Mouse (Mus musculus) spleen, adult 12 weeks (tissue): Measurements from ENCODE around the gene Cfap298.

Source experiments
- DNase-seq: peaks from one replicate; pipeline ENCODE4 v3.0.0; 2022; ENCODE audit warnings: low spot score

Gene Cfap298

GRCm38 (mm10) chr16:90911766-90912165 lies 23.1 kb downstream of the Cfap298 start:
- no peak for DNase-seq

GRCm38 (mm10) chr16:90910855-90911533 lies 23.9 kb downstream of the Cfap298 start:
- DNase-seq = no peak

GRCm38 (mm10) chr16:90907250-90907649 lies 27.7 kb downstream of the Cfap298 start:
- DNase-seq = no peak

- DNase-seq = no peak
Observed at GRCm38 (mm10) chr16:90903300-90903699, 31.6 kb downstream of the Cfap298 start.

DNA sequence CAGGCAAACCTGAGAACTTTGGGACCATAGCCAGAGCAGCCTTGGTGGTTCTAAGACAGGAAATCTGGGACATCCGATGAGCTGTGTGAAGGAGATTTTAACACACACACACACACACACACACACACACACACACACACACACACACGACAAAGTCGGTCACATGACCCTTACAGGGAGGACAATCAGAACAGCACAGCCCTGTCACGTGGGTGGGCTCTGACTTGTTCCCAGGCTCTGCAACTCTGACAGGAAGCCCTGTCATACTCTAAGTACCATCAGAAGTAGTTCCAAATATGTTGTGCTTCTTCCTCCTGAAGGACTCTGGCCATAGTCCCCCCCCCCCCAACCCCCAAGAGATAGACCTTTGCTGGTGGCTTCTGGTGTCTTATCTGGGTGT lies 33.5 kb downstream of the Cfap298 start:
- DNase-seq = no peak

- DNase-seq = no peak
Observed at GRCm38 (mm10) chr16:90899498-90899897, 35.4 kb downstream of the Cfap298 start.

DNA sequence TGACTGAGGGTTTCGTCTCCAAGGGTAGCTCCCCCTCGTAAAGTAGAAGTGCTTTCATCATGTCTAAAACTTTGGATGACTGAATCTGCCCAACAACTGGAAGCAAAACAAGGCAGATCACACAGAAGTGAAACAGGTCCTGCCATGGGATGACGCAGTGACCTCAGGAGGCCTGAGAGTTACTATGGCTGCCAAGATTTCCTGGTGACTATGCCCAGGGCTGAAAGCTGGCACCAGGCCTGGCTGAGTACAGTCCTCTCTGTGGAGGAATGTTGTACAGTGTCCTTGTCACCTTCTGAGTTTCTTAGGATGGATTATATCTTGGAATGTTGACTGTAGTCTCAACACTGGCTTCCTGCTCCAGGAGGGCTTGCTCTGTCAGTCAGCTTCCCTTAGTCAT lies 37.3 kb downstream of the Cfap298 start:
- no peak for DNase-seq

- no peak for DNase-seq
Observed at GRCm38 (mm10) chr16:90893792-90894191, 41.1 kb downstream of the Cfap298 start.

GRCm38 (mm10) chr16:90893019-90893418 lies 41.9 kb downstream of the Cfap298 start:
- no peak for DNase-seq

DNA sequence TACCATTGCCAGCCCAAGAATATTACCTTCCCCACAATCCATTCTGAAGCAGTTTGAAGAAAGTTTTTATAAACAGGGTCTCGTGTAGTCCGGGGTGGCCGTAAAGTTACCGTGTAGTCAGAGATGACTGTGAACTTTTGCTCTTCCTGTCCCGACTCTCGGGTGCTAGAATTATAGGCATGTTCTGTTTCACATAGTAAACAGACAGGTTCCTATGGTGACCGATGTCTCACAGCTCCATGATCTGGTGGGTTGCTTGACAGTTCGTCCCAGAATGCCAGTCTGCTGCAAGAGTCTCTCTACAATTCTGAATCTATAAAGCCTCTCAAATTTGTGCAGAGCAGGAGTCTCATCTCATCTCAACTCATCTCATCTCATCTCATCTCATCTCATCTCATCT lies 42.8 kb downstream of the Cfap298 start:
- no peak for DNase-seq

GRCm38 (mm10) chr16:90891601-90892000 lies 43.3 kb downstream of the Cfap298 start:
- DNase-seq = no peak

DNA sequence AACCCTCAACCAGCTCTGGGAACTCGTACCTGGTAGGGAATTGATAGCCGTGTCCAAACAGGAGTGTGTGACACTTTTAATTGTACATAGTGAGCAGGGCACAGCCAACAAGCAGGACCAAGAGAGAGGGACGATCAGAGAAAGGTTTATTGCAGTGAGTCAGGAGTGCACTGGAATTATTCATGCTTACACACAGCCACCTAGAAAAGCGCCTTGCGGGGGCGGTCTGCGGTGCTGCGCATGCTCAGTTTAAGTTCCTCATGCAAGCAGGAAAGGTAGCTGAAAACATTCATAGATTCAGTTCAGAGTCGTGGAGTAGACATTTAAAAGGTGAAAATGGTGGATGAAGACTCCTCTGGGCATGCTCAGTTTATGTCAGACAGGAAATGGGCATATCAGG lies 44.2 kb downstream of the Cfap298 start:
- DNase-seq = no peak

GRCm38 (mm10) chr16:90885781-90886565 lies 48.9 kb downstream of the Cfap298 start:
- DNase-seq = no peak

GRCm38 (mm10) chr16:90885351-90885750 lies 49.6 kb downstream of the Cfap298 start:
- no peak for DNase-seq

DNA sequence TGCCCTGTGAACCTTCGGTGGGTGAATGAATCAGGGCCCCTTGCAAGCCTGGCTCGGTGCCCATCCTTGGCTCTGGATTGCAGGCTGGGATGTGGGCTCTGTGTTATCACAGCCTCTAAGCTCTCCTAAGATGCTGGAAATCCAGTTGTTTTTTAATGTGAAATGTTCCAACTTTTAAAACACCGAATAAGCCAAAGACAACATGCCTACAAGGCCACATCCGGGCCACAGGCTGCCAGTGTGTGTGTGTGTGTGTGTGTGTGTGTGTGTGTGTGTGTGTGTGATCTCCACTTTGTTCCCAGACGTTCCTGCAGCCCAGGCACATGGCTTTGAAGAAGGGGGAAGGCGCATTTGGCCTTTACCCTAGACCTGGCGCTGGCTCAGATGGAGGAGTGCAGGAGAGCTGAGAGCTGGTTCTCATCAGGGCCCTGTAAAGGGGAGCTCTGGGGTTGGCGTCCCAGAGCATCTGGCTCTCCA lies 52.4 kb downstream of the Cfap298 start:
- DNase-seq = no peak

GRCm38 (mm10) chr16:90878135-90878860 lies 56.6 kb downstream of the Cfap298 start:
- no peak for DNase-seq
